Mouse (Mus musculus): ENCODE results near the gene Gramd4.

DNA sequence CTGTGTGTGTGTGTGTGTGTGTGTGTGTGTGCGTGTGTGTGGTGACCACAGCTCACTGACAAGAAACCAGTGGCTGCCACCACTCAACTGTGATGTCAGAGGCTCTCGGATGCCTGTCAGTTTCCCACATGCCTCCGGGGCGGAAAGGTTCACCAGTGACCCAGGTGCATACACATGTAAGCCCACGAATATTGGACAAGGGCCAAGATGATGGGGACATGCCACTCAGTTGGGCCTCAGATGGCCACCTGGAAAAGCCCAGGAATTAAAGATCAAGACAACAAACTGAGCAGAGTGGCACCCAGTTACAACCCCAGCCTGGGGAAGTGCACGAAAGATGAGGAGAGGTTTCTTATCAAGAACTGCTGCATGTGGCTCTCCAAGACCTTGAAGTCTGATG lies 115.0 kb downstream of the Gramd4 start:
- TF ChIP-seq CTCF (IDR thresholded peaks at IDR 0.05; ENCODE audit: borderline replicate concordance, insufficient read depth, low read length) (no peak), POLR2A (IDR thresholded peaks at IDR 0.05; ENCODE audit: low read depth, low read length) (no peak)

All from embryonic fibroblast, embryonic 13.5 days (primary cell).